13 mouse cellular contexts compared by ENCODE assay signal in the genomic region with DNA sequence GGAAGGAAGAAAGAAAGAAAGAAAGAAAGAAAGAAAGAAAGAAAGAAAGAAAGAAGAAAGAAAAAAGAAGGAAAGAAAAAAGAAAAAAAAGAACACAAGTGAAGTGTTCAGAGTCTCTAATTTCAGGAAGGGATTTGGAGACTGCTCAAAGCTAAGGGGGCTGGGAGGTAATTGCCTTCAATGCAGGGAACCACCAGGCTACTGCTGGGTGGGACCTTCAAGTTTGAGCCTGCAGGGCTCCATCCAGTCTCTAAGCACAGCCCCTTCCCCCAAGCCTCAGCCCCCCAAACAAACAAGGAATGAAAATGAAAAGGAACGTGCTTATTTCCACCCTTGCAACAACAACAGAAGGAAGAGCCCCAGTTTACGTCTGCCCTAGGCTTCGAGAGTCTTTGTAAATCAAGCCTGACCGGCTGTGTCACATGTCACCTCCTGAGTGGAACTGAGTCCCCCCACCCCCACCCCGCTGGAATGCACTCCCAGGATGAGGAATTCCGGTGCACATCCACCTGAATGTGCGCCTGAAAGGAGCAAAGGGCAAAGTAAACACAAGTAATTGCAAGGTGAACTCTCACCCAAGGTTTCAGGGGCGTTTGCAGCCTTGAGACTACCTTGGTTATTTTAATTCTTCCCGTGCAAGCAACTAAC. TPM values are rescaled to one million over a fixed set of nuclear protein-coding genes. Genes with fewer than 3 reads are reported as not detected.
A peak's percentile ranks its signal among the peaks of the same experiment; 100 is the strongest.
DNase-seq lines count a peak whose midpoint lies in the region; ATAC-seq and TF ChIP-seq lines count a peak whose summit lies in the region.
"Had no signal": no experiment of that assay in that cellular context is flagged by ENCODE, and none has a peak within 500 bp of the region (broad histone marks: within the 10 kb centered on the region; RNA-seq: fewer than 3 reads in every experiment).

No protein-coding gene starts in this region.

- no peaks in the 10 kb centered on the region for H3K27me3 ChIP-seq in hindbrain, embryonic 10.5 days (ENCODE audit: insufficient read depth, poor library complexity, severe bottlenecking)
- no peaks in the 10 kb centered on the region for H3K27me3 ChIP-seq in hindbrain, postnatal 0 days (ENCODE audit: insufficient read depth, low read length)
- no peaks in the 10 kb centered on the region for H3K27me3 ChIP-seq in limb, embryonic 15.5 days

- 6% methylated on average over 9 of the region's 9 CpGs for WGBS in hindbrain, embryonic 10.5 days
- 16% methylated on average over 9 of the region's 9 CpGs for WGBS in hindbrain, postnatal 0 days
- 5% methylated on average over 9 of the region's 9 CpGs for WGBS in limb, embryonic 15.5 days

- TF ChIP-seq CTCF in hindbrain, postnatal 0 days (IDR thresholded peaks at IDR 0.05; ENCODE audit: low read depth): no peak

- no peaks in the 10 kb centered on the region for H3K36me3 ChIP-seq in hindbrain, embryonic 10.5 days
- H3K36me3 ChIP-seq in hindbrain, postnatal 0 days (ENCODE audit: insufficient read depth, low read length): no peaks in the 10 kb centered on the region
- H3K36me3 ChIP-seq in limb, embryonic 15.5 days: no peaks in the 10 kb centered on the region

- ATAC-seq in hindbrain, postnatal 0 days: no peak
- no peak for ATAC-seq in limb, embryonic 15.5 days (ENCODE audit: insufficient number of reproducible peaks, low FRiP score, low TSS enrichment, low read depth)
- ATAC-seq in erythroid progenitor cell, adult 5-6 weeks (replicated peaks; ENCODE audit: low FRiP score, poor library complexity, severe bottlenecking): no peak
- ATAC-seq: activated CD4-positive, CD25-positive, alpha-beta regulatory T cell, adult 4 months; CD4-positive, CD25-positive, alpha-beta regulatory T cell, adult 4 months had no signal

- H3K4me3 ChIP-seq in hindbrain, embryonic 10.5 days: no peak overlapping the region
- no peak overlapping the region for H3K4me3 ChIP-seq in hindbrain, postnatal 0 days (ENCODE audit: low read length)
- no peak overlapping the region for H3K4me3 ChIP-seq in limb, embryonic 15.5 days
- H3K4me3 ChIP-seq: left cerebral cortex, adult 2 months had no signal

- H3K4me1 ChIP-seq in hindbrain, embryonic 10.5 days (replicated peaks): peaks cover 37% of the 10 kb centered on the region
- no peaks in the 10 kb centered on the region for H3K4me1 ChIP-seq in hindbrain, postnatal 0 days (ENCODE audit: insufficient read depth, low read length)
- peaks cover 10% of the 10 kb centered on the region for H3K4me1 ChIP-seq in limb, embryonic 15.5 days

- H3K4me2 ChIP-seq in hindbrain, postnatal 0 days (ENCODE audit: low read depth, low read length): no peak overlapping the region
- 0 out of 2 replicates have a peak overlapping the region, but pooled peaks have one; percentile 10 for H3K4me2 ChIP-seq in limb, embryonic 15.5 days

- H3K27ac ChIP-seq in hindbrain, embryonic 10.5 days: no peak overlapping the region
- H3K27ac ChIP-seq in hindbrain, postnatal 0 days: no peak overlapping the region
- no peak overlapping the region for H3K27ac ChIP-seq in limb, embryonic 15.5 days
- H3K27ac ChIP-seq: left cerebral cortex, adult 2 months had no signal

- H3K9ac ChIP-seq in hindbrain, postnatal 0 days (replicated peaks; ENCODE audit: low read length): no peak overlapping the region
- H3K9ac ChIP-seq in limb, embryonic 15.5 days: no peak overlapping the region

- DNase-seq in hindbrain, embryonic 10.5 days (ENCODE audit: low spot score): peak; percentile 28
- no peak for DNase-seq in hindbrain, postnatal 0 days (ENCODE audit: low spot score)
- DNase-seq in embryo, embryonic 9.5 days (ENCODE audit: extremely low spot score): peak; percentile 44
- DNase-seq in kidney, adult 8-10 months: peak; percentile 31 to 58
- no peak for DNase-seq in layer of hippocampus, postnatal 14 days (ENCODE audit: low spot score in 2 of 2)
- no peak for DNase-seq in layer of hippocampus, adult 11-12 months (ENCODE audit: low spot score)
- DNase-seq: lung, postnatal 4 days; right cerebral cortex, postnatal 14 days had no signal

- H3K9me3 ChIP-seq in hindbrain, embryonic 10.5 days: no peaks in the 10 kb centered on the region
- no peaks in the 10 kb centered on the region for H3K9me3 ChIP-seq in hindbrain, postnatal 0 days (ENCODE audit: low read length)
- H3K9me3 ChIP-seq in limb, embryonic 15.5 days: no peaks in the 10 kb centered on the region

RNA-seq across cellular contexts. Expression of a gene that starts 58.9 kb away (rescaled TPM):
- 3.5 and 6.0 TPM in 2 replicates for polyA plus RNA-seq in hindbrain, embryonic 10.5 days (2016; fragmentation: Nextera tagmentation; extraction: Ambion mirVana)
- 13.9 and 17.6 TPM in 2 replicates for total RNA-seq in hindbrain, postnatal 0 days (2014; rRNA removed)
- 1.7 TPM in 2 replicates for polyA plus RNA-seq in hindbrain, postnatal 0 days (2015; fragmentation: Nextera tagmentation; extraction: Ambion mirVana)
- 5.2 and 5.9 TPM in 2 replicates for polyA plus RNA-seq in limb, embryonic 15.5 days (2015; fragmentation: Nextera tagmentation; extraction: Ambion mirVana)
- total RNA-seq in layer of hippocampus, postnatal 14 days (2021): 1 to 10 TPM; 3.1 to 4.0 TPM
- total RNA-seq in erythroid progenitor cell, adult 5-6 weeks (2015; ENCODE audit: low replicate concordance): not detected in 2 replicates
- not detected in 2 replicates for total RNA-seq in erythroid progenitor cell, adult 5-6 weeks (2017; ENCODE audit: low replicate concordance)
- polyA plus RNA-seq: activated CD4-positive, CD25-positive, alpha-beta regulatory T cell, adult 4 months; CD4-positive, CD25-positive, alpha-beta regulatory T cell, adult 4 months had no signal

Comparison
In these comparisons a context has a peak if more than half of its experiments do, and no peak if none do; other contexts are left out.
1. DNase-seq: peak in hindbrain, embryonic 10.5 days (single experiment), embryo, embryonic 9.5 days (single experiment) and kidney, adult 8-10 months (2 of 2); none in hindbrain, postnatal 0 days (single experiment), layer of hippocampus, postnatal 14 days (0 of 2) and layer of hippocampus, adult 11-12 months (single experiment).
2. RNA of a gene that starts 58.9 kb away (total RNA-seq): 13.9 to 17.6 TPM in hindbrain, postnatal 0 days and 3.1 to 4.0 TPM in layer of hippocampus, postnatal 14 days; not detected in erythroid progenitor cell, adult 5-6 weeks; every median in the first group is over 4 times any median in the second.